Mouse (Mus musculus): ENCODE measurements around the gene Crybg3. TPM values are rescaled to one million over a fixed set of nuclear protein-coding genes. Genes with fewer than 3 reads are reported as not detected.
A peak's percentile ranks its signal among the peaks of the same experiment; 100 is the strongest.

The Crybg3 gene
- polyA plus RNA-seq, 1 experiment from 2014 or later, result 2.6 TPM

DNA sequence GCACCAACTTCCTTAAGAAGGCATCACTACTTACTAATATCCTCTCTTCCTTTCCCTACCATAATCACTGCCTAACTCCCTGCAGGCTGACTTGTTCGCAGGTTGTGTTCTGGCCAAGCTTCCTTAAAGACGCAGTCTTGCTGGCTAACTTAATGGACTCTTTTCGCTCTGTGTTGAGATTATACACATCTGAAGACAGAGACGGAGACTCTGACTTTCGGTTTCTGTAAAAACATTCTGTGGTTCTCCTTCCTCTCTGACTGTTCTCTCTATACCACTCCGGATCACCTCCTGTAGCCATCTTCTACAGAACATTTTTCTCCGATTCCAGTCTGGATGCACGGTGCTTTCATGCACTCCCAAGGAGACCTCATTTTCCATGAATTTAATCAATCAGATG, 30.0 kb downstream of the Crybg3 start:
- WGBS, result 95% methylated on average over 8 of the region's 8 CpGs
- H3K9ac ChIP-seq, result no peak overlapping the region
- no peak for ATAC-seq
- H3K4me1 ChIP-seq, result no peaks in the 10 kb centered on the region
- H3K27ac ChIP-seq, result no peak overlapping the region
- H3K4me2 ChIP-seq, result no peak overlapping the region
- no peak overlapping the region for H3K4me3 ChIP-seq
- H3K27me3 ChIP-seq, result no peaks in the 10 kb centered on the region
- no peaks in the 10 kb centered on the region for H3K9me3 ChIP-seq (replicated peaks)
- H3K36me3 ChIP-seq (ENCODE audit: poor library complexity, severe bottlenecking), result no peaks in the 10 kb centered on the region

DNA sequence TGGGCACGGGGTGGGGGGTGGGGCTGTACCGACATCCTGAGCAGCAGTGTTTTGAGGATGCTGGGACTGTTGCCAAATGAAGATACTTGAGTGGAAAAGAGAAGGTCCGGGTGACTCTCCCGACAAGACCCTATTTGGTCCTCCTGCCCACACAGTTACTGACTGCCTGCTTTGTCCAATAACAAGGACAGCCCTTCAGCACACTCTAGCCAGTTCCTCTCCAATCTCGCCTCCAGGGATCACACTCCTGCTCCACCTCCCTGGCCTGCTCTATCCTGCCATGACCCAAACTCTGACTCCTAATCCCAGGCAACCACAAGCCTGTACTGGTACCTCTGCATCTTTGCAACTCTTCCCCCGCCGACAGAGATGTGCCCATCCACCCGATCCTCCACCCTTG, 30.9 kb downstream of the Crybg3 start:
- Histone ChIP-seq H3K9me3 (replicated peaks) (no peaks in the 10 kb centered on the region), H3K9ac (no peak overlapping the region), H3K27me3 (no peaks in the 10 kb centered on the region), H3K36me3 (ENCODE audit: poor library complexity, severe bottlenecking) (no peaks in the 10 kb centered on the region), H3K4me2 (no peak overlapping the region), H3K4me3 (no peak overlapping the region), H3K4me1 (no peaks in the 10 kb centered on the region), H3K27ac (no peak overlapping the region)
- WGBS, result 73% methylated on average over 8 of the region's 8 CpGs
- ATAC-seq, result no peak

DNA sequence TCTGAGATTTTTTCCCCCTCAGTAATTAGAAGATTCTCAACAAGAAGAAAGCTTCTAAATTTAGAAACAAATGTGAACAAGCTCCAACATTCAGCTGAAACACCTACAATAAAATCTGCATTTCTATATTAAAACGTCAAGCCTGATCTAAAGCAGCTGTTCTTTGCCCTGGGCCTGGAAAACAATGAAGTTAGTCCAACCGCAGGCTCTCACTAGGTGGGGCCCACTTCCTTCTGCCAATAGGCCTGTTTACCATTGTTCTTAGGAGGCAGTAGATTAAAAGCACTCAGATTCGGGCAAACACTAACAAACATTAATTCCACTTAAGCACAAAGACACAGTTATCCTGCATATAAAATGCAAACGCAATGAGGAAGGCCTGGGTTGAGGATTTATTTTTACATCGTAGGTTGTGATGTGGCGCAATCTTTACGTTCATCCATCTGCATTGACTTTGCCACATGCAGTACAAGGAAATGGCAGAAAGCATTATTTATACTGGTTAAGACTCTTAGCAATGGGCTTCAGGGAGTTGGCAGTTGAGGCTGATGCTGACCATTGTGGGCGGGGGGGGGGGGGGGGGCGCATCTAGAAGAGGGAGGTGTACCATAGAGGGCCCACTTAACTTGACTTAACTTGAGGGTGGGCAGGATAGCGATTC, 32.9 kb downstream of the Crybg3 start:
- H3K27ac ChIP-seq, result no peak overlapping the region

DNA sequence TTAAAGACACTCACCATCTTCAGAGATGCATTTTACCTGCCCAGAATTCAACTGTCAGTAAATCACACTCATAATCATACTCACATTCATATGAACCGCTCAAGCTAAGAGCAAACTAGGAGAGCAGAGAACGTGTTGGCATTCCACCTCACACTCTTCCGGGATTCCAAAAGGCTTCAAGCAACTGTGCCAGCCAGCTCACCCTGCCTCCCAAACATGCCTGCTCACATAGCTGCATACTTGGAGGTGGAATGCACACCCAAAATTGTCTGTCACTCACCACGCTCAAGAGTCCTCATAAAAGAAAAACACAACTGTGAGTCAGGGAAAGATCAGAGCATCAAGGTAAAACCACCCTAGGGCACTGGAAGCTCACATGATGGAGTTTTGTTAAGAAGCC, 34.3 kb downstream of the Crybg3 start:
- H3K4me1 ChIP-seq, result no peaks in the 10 kb centered on the region
- no peak overlapping the region for H3K4me3 ChIP-seq
- no peak overlapping the region for H3K9ac ChIP-seq
- no peaks in the 10 kb centered on the region for H3K27me3 ChIP-seq
- H3K9me3 ChIP-seq (replicated peaks), result no peaks in the 10 kb centered on the region
- whole genome bisulfite sequencing, result 87% methylated on average over 4 of the region's 4 CpGs
- H3K4me2 ChIP-seq, result no peak overlapping the region
- no peaks in the 10 kb centered on the region for H3K36me3 ChIP-seq (ENCODE audit: poor library complexity, severe bottlenecking)
- H3K27ac ChIP-seq, result no peak overlapping the region
- no peak for ATAC-seq

More for the DNA sequence above, 32.9 kb downstream of the Crybg3 start:
- no peak overlapping the region for H3K4me2 ChIP-seq
- H3K27me3 ChIP-seq, result no peaks in the 10 kb centered on the region
- no peaks in the 10 kb centered on the region for H3K4me1 ChIP-seq
- no peak overlapping the region for H3K4me3 ChIP-seq
- no peaks in the 10 kb centered on the region for H3K36me3 ChIP-seq (ENCODE audit: poor library complexity, severe bottlenecking)
- no peak for ATAC-seq
- 65% methylated on average over 10 of the region's 10 CpGs for WGBS
- no peaks in the 10 kb centered on the region for H3K9me3 ChIP-seq (replicated peaks)
- H3K9ac ChIP-seq, result no peak overlapping the region

DNA sequence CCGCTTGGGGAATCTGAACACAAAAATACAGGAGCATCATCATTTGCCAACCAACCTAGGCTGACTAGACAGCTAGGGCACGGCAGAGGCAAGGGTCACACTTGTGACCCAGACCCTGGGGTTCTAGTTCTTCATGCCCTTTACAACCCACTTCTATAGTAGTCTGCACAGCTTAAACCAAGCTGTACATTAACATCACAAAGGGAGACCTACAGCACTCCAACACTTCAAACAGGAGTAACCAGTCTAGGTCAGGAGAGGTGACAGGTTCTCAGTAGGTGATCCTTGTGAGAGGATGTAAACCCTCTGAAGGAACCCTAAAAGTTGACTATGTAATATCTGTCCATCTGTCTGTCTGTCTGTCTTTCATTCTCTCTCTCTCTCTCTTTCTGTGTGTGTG, 35.1 kb downstream of the Crybg3 start:
- no peak for ATAC-seq
- H3K9ac ChIP-seq, result no peak overlapping the region
- H3K27ac ChIP-seq, result no peak overlapping the region
- no peaks in the 10 kb centered on the region for H3K4me1 ChIP-seq
- no peaks in the 10 kb centered on the region for H3K36me3 ChIP-seq (ENCODE audit: poor library complexity, severe bottlenecking)
- H3K9me3 ChIP-seq (replicated peaks), result no peaks in the 10 kb centered on the region
- H3K27me3 ChIP-seq, result no peaks in the 10 kb centered on the region
- no peak overlapping the region for H3K4me2 ChIP-seq
- H3K4me3 ChIP-seq, result no peak overlapping the region
- 71% methylated on average over 2 of the region's 2 CpGs for WGBS

DNA sequence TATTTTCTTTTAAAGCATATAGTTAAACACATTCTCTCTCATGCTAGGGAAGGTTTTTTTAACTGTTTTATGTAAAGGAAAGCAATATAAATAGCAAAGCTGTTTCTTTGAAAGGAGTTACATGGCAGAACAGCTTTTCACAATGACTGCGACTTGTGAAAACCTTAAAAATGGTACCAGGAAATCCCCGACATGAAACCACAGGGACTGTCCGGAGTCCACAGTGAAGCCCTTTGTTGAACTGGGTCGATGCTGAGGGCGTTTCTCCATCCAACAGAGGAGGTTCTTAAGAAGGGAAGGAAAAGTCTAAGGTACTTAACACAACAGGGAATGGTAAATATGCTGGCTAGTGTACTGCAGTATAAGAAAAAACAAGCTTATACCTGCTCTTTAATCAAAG, 36.8 kb downstream of the Crybg3 start:
- WGBS, result 70% methylated on average over 5 of the region's 5 CpGs
- H3K27ac ChIP-seq, result no peak overlapping the region
- H3K4me3 ChIP-seq, result no peak overlapping the region
- no peak for ATAC-seq
- no peaks in the 10 kb centered on the region for H3K36me3 ChIP-seq (ENCODE audit: poor library complexity, severe bottlenecking)
- H3K4me2 ChIP-seq, result no peak overlapping the region
- no peaks in the 10 kb centered on the region for H3K4me1 ChIP-seq
- no peaks in the 10 kb centered on the region for H3K9me3 ChIP-seq (replicated peaks)
- no peaks in the 10 kb centered on the region for H3K27me3 ChIP-seq
- no peak overlapping the region for H3K9ac ChIP-seq

DNA sequence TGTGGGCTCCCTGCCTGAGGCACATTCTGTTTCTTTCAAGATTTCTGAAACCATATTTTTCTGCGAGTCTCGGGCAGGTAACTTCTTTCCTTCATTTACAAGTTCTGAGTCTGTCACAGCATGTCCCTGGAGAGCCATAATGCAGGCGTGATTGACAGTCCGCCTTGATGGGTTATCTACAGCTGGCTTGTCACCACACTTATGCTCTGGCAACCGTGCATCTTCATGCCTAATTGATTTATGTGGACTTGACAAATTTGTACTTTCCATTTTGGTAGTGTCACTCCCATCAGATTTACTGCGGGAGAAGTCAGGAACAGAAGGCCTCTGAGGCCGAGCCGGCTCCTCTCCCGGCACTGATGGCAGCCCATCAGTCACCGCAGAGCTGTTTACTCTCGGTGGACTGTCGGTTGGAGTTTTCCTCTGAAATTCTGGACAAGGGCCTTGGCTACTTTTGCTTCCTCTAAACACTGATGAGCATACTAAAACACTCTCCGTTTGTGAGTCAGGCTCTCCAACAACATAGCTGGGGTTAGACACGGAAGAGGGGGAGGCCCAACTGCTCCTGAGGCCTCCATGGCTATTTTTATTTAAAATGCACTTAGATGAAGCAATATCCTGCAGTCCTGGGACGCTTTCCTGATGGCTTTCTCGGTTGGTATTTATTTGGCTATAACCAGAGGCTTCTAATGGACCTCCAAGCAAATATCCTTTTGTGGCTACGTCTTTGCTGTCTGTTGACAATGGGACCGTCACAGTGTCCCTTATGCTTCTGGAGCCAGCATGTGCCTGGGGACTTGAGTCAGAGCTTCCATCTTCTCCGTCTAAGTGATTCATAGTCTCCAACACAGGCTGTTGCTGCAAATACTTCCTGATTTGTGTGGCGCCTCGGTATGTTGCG, 41.2 kb downstream of the Crybg3 start:
- Histone ChIP-seq H3K9ac (no peak overlapping the region), H3K27me3 (no peaks in the 10 kb centered on the region), H3K9me3 (replicated peaks) (no peaks in the 10 kb centered on the region), H3K4me2 (no peak overlapping the region), H3K4me1 (no peaks in the 10 kb centered on the region), H3K4me3 (no peak overlapping the region), H3K27ac (no peak overlapping the region), H3K36me3 (ENCODE audit: poor library complexity, severe bottlenecking) (no peaks in the 10 kb centered on the region)
- 89% methylated on average over 22 of the region's 22 CpGs for WGBS
- no peak for ATAC-seq

DNA sequence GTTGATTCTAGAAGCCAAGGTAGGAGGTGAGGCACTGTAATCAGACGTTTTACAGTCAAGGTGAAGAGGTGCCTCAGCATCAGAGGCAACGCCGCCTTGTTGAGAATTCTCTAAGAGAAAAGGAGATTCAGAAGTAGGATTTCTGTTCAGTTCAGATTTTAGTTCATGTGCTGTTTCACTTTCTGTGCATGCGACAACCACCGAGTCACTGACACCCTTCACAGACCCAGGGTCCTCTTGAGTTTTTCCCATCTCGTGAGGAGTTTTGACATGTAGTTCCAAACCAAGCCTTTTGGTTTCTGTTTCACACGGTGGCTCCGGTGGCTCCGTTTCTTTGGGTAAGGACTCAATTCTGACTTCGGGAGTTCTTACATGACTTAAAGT, 41.9 kb downstream of the Crybg3 start:
- 93% methylated on average over 10 of the region's 10 CpGs for WGBS

DNA sequence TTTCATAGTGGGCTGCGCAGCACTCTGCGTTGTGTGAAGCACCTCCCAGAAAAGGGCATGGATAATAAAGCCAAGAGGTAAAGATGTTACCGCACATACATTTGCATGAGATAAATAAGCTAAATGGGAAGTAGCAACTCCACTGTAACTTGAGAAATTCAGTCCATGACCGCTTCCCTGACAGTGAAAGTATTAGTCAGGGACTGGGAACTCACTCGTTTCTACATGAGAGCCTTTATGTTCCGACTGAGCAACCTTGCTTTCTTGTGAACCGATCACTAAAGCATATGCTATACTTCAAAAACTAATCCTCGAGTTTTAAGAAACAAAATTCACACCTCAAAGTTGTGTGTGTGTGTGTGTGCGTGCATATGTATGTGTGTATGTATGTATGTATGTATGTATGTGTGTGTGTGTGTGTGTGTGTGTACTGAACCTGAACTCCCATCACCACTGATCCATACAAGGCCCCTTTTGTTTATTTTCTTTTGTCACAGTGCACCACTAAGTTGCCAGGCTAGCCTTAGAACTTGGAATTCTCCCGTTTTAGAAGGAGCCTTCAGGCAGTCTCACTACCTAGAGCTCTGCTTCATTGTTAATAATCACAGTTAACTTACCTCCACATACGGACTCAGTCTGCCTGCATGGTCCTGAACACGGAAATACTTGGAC, 47.2 kb downstream of the Crybg3 start:
- Histone ChIP-seq H3K27ac (no peak overlapping the region), H3K9ac (no peak overlapping the region), H3K36me3 (ENCODE audit: poor library complexity, severe bottlenecking) (no peaks in the 10 kb centered on the region), H3K4me1 (peaks cover 2% of the 10 kb centered on the region), H3K27me3 (no peaks in the 10 kb centered on the region), H3K4me3 (no peak overlapping the region), H3K9me3 (replicated peaks) (no peaks in the 10 kb centered on the region), H3K4me2 (no peak overlapping the region)
- ATAC-seq, result no peak
- 85% methylated on average over 12 of the region's 12 CpGs for WGBS

More for the DNA sequence above, 41.9 kb downstream of the Crybg3 start:
- no peak overlapping the region for H3K9ac ChIP-seq
- no peak overlapping the region for H3K27ac ChIP-seq
- no peaks in the 10 kb centered on the region for H3K4me1 ChIP-seq
- no peak for ATAC-seq
- H3K4me2 ChIP-seq, result no peak overlapping the region
- no peak overlapping the region for H3K4me3 ChIP-seq
- H3K36me3 ChIP-seq (ENCODE audit: poor library complexity, severe bottlenecking), result no peaks in the 10 kb centered on the region
- H3K27me3 ChIP-seq, result no peaks in the 10 kb centered on the region
- no peaks in the 10 kb centered on the region for H3K9me3 ChIP-seq (replicated peaks)

DNA sequence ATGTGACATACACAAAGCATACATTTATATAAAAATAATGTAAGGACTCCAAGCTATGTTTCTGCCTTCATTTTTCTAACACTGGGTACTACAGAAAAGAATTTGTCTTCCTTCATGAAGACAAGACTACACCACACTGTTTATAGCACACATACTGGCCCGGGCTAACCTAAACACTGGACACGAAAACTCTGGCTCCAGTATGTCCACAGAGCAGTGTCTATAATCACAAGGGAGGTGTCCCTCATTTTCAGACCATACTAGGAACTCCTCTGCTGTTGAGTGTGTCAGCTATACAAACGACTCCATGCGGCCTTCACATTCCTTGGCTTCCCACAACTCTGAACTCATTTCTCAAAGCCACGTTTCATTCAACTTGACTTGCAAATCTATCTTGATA, 49.3 kb downstream of the Crybg3 start:
- H3K27me3 ChIP-seq, result no peaks in the 10 kb centered on the region
- 92% methylated on average over 5 of the region's 5 CpGs for WGBS

DNA sequence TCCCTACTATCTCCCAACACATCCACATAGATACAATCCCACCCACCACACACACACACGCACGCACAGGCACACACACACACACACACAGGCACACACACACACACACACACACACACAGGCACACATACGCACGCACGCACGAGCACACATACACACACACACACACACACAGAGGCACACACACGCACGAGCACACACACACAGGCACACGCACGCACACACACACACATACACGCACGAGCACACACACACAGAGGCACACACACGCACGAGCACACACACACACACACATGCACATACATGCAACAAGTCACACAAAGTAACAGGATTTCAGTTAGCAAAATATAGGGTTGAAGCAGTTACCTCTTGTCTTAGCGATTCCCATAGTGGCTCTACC, 51.1 kb downstream of the Crybg3 start:
- ATAC-seq, result peak; percentile 78
- peaks cover 19% of the 10 kb centered on the region for H3K4me1 ChIP-seq

More for the DNA sequence above, 49.3 kb downstream of the Crybg3 start:
- H3K4me2 ChIP-seq, result no peak overlapping the region
- no peak for ATAC-seq
- H3K27ac ChIP-seq, result no peak overlapping the region
- no peak overlapping the region for H3K9ac ChIP-seq
- peaks cover 19% of the 10 kb centered on the region for H3K4me1 ChIP-seq
- H3K4me3 ChIP-seq, result no peak overlapping the region
- no peaks in the 10 kb centered on the region for H3K36me3 ChIP-seq (ENCODE audit: poor library complexity, severe bottlenecking)
- H3K9me3 ChIP-seq (replicated peaks), result no peaks in the 10 kb centered on the region

DNA sequence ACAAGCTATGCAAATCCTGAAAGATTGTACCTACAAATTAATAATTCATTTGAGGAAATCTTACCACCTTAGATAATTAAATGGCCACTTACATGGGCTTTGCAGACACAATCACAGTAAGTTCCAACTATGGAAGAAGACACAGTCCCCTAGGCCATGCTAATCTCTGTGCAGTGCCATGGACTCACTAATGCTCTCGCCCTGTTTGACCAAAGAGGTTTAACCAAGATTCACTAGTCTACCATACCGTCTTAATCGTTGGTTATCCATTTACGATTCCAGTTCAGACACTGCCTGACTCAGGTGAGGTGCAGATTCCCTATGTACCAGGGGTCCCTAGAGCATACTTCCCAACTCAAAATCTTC, 52.2 kb downstream of the Crybg3 start:
- no peak overlapping the region for H3K4me2 ChIP-seq
- H3K27me3 ChIP-seq, result no peaks in the 10 kb centered on the region
- ATAC-seq, result peak; percentile 44
- H3K9ac ChIP-seq, result no peak overlapping the region
- H3K4me1 ChIP-seq, result peaks cover 19% of the 10 kb centered on the region
- no peak overlapping the region for H3K4me3 ChIP-seq
- H3K9me3 ChIP-seq (replicated peaks), result no peaks in the 10 kb centered on the region
- H3K27ac ChIP-seq, result no peak overlapping the region
- no peaks in the 10 kb centered on the region for H3K36me3 ChIP-seq (ENCODE audit: poor library complexity, severe bottlenecking)
- WGBS, result 94% methylated on average over 4 of the region's 4 CpGs

More for the DNA sequence above, 51.1 kb downstream of the Crybg3 start:
- no peak overlapping the region for H3K27ac ChIP-seq
- H3K4me2 ChIP-seq, result no peak overlapping the region
- no peaks in the 10 kb centered on the region for H3K36me3 ChIP-seq (ENCODE audit: poor library complexity, severe bottlenecking)
- WGBS, result 87% methylated on average over 15 of the region's 15 CpGs
- no peak overlapping the region for H3K4me3 ChIP-seq
- no peak overlapping the region for H3K9ac ChIP-seq
- no peaks in the 10 kb centered on the region for H3K9me3 ChIP-seq (replicated peaks)
- no peaks in the 10 kb centered on the region for H3K27me3 ChIP-seq

Data from forebrain, embryonic 13.5 days (tissue).